Mouse (Mus musculus) liver, adult 2 months (tissue): ENCODE results near the gene Ankrd24. TPM values are rescaled to one million over a fixed set of nuclear protein-coding genes. Genes with fewer than 3 reads are reported as not detected.

Experiments
- DNase-seq: peaks from one replicate; pipeline ENCODE4 v3.0.0-alpha.2; 2011; ENCODE audit warnings: low read depth, low spot score; ENCODE audit errors: extremely low read depth
- H3K27ac ChIP-seq: fragments of 200-500 bp; replicated peaks from 2 replicates; pipeline ENCODE4 v1.5.1; 2012; ENCODE audit warnings: low read depth, mild to moderate bottlenecking, control low read depth, inconsistent platforms, low read length; ENCODE audit not compliant: insufficient read depth
- H3K27me3 ChIP-seq: fragments of 200-500 bp; 2 replicates; pipeline ENCODE4 v1.6.1; 2012; ENCODE audit warnings: mild to moderate bottlenecking, moderate library complexity, low read length, inconsistent platforms; ENCODE audit not compliant: control insufficient read depth, insufficient read depth
- H3K36me3 ChIP-seq: fragments of 200-500 bp; 2 replicates; pipeline ENCODE4 v1.6.1; 2012; ENCODE audit warnings: low read length, inconsistent platforms; ENCODE audit not compliant: control insufficient read depth, insufficient read depth
- H3K4me1 ChIP-seq: fragments of 200-500 bp; 2 replicates; pipeline ENCODE4 v1.6.1; 2011; ENCODE audit warnings: low read length; ENCODE audit not compliant: control insufficient read depth, insufficient read depth
- H3K4me3 ChIP-seq: fragments of 200-500 bp; 2 replicates; pipeline ENCODE4 v1.5.1; 2011; ENCODE audit warnings: low read depth, mild to moderate bottlenecking, control low read depth, low read length, moderate library complexity; ENCODE audit not compliant: insufficient read depth
- H3K79me2 ChIP-seq: fragments of 200-500 bp; 2 replicates; pipeline ENCODE4 v1.6.1; 2012; ENCODE audit warnings: inconsistent platforms, mild to moderate bottlenecking, low read length, moderate library complexity; ENCODE audit not compliant: control insufficient read depth, insufficient read depth
- H3K9ac ChIP-seq: fragments of 200-500 bp; 2 replicates; pipeline ENCODE4 v1.6.1; 2012; ENCODE audit warnings: low read depth, mild to moderate bottlenecking, control low read depth, inconsistent platforms, low read length
- CTCF ChIP-seq: fragments of 200-500 bp; IDR thresholded peaks from 2 replicates; pipeline ENCODE4 v1.5.1; 2011; ENCODE audit warnings: low read depth, low read length, control low read depth
- POLR2A ChIP-seq: fragments of 200-500 bp; IDR thresholded peaks from 2 replicates; pipeline ENCODE4 v1.6.1; 2011; ENCODE audit warnings: low read length, control low read depth; ENCODE audit not compliant: insufficient read depth; ENCODE audit errors: extremely low read depth
- WGBS: fragments of 180-500 bp; shearing (Covaris S2); methylation state at CpG from one replicate; pipeline ENCODE4 v1.1.7; 2018; 5-methylcytosine and 5-hydroxymethylcytosine counted together
- polyA plus RNA-seq: library from polyadenylated mRNA; depleted of rRNA; stranded (reverse); fragments of >200 nt; gene quantifications from 2 replicates; pipeline ENCODE4 v1.2.3, GENCODE M21; 2012
- total RNA-seq: library from RNA; depleted of rRNA; stranded (reverse); fragments of >200 nt; gene quantifications from 2 replicates; pipeline ENCODE4 v1.2.3, GENCODE M21; 2014

Gene Ankrd24
- total and polyA plus RNA-seq, 2 experiments, result 6.6 to 19.5 TPM

DNA sequence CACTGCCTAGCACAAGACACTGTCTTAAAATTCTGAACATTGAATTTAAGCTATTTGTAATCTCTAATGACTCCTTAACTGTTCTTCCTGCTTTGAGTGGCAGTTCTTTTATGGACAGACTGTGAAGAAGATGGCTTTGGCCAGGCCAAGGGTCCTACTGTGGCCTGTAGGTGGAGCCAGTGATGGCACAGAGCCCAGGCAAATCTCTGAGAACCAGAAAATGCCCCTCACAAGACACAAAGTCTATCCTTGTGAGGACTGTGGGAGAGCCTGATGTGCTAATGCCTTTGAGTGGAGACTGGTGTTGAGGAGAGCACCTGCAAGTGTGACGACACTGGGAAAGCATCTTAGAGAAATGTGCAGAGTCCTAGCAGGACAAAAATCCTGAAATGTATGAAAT, 20.0 kb upstream of the Ankrd24 start:
- TF ChIP-seq CTCF (peak; percentile 30; the same call in 1 of the 2 replicates), POLR2A (no peak)
- DNase-seq, result no peak
- Histone ChIP-seq H3K9ac (no peak overlapping the region), H3K4me1 (peaks cover 7% of the 10 kb centered on the region), H3K4me3 (no peak overlapping the region), H3K27me3 (no peaks in the 10 kb centered on the region; the same call in 1 of the 2 replicates), H3K27ac (no peak overlapping the region), H3K79me2 (no peaks in the 10 kb centered on the region), H3K36me3 (no peaks in the 10 kb centered on the region)
- WGBS, result 90% methylated on average over 1 of the region's 1 CpGs

DNA sequence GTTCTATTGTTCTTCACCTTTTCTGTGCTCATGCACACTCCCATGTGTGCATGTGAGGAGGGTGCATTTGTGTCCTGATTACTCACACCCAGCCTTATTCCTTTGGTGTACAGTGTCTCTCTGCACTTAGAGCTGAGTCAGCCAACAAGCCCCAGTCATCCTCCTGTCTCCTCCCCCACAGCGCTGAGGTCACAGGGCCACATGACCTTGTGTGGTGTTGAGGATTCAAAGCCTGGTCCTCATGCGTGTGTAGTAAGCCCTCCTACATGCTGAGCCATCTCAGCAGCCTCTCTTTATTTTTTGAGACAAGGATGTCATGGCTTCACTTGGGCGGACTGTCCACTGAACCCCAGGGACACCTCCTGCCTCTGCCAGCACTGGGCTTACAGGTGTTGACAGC, 15.6 kb upstream of the Ankrd24 start:
- 75% methylated on average over 3 of the region's 3 CpGs for WGBS
- H3K27me3 ChIP-seq, result no peaks in the 10 kb centered on the region; the same call in 1 of the 2 replicates
- no peak overlapping the region for H3K9ac ChIP-seq
- no peaks in the 10 kb centered on the region for H3K79me2 ChIP-seq
- H3K4me3 ChIP-seq, result no peak overlapping the region
- H3K36me3 ChIP-seq, result no peaks in the 10 kb centered on the region
- H3K4me1 ChIP-seq, result no peaks in the 10 kb centered on the region
- TF ChIP-seq POLR2A (no peak), CTCF (no peak)
- no peak for DNase-seq
- no peak overlapping the region for H3K27ac ChIP-seq

DNA sequence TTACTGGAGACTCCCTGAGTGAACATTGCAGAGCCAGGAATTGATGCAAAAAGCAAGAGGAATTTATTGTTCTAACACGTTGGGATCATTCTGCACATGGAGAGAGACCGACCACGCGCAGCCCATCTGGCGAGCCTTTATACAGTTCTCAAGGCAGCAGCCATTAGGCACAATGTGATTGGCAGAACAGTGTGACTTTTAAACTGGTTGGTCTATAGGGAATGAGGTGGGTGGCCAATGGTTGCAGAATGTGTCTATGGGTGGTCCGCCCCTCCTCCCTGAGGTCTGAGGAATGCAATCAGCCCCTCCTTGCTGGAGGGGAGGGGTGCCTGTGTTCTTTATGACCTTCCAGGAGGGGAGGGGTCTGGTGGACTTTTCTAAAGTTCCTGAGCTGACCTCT, 12.9 kb upstream of the Ankrd24 start:
- 85% methylated on average over 6 of the region's 6 CpGs for WGBS
- no peak for DNase-seq

DNA sequence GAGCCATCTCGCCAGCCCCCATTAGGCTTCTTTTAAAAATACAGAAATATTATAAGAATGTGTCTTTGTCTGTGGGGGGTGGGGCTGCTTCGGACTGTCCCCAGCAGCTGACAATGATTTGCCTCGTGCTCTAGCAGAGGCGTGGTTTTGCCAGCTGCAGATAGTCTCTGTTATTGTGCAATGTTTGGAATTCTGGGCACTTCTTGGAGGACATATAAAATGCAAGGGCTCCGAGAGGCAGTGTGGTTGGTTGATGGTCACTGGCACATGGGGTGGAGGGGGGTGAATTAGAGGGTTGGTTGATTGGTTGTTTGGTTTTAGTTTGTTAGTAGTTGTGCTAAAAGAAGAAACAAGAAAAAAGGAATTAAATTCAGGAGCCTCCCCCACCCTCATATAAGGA, 8.4 kb upstream of the Ankrd24 start:
- no peak overlapping the region for H3K27ac ChIP-seq
- DNase-seq, result no peak
- H3K4me1 ChIP-seq, result no peaks in the 10 kb centered on the region
- H3K27me3 ChIP-seq, result peaks cover 3% of the 10 kb centered on the region; the same call in 1 of the 2 replicates
- H3K79me2 ChIP-seq, result no peaks in the 10 kb centered on the region
- no peak overlapping the region for H3K4me3 ChIP-seq
- WGBS, result 70% methylated on average over 5 of the region's 5 CpGs
- no peaks in the 10 kb centered on the region for H3K36me3 ChIP-seq
- H3K9ac ChIP-seq, result no peak overlapping the region
- TF ChIP-seq POLR2A, result no peak
- TF ChIP-seq CTCF, result no peak

More for the DNA sequence above, 12.9 kb upstream of the Ankrd24 start:
- Histone ChIP-seq H3K27ac (no peak overlapping the region), H3K36me3 (no peaks in the 10 kb centered on the region), H3K4me1 (no peaks in the 10 kb centered on the region), H3K27me3 (peaks cover 3% of the 10 kb centered on the region; the same call in 1 of the 2 replicates), H3K9ac (no peak overlapping the region), H3K79me2 (no peaks in the 10 kb centered on the region), H3K4me3 (no peak overlapping the region)
- TF ChIP-seq POLR2A (no peak), CTCF (no peak)

DNA sequence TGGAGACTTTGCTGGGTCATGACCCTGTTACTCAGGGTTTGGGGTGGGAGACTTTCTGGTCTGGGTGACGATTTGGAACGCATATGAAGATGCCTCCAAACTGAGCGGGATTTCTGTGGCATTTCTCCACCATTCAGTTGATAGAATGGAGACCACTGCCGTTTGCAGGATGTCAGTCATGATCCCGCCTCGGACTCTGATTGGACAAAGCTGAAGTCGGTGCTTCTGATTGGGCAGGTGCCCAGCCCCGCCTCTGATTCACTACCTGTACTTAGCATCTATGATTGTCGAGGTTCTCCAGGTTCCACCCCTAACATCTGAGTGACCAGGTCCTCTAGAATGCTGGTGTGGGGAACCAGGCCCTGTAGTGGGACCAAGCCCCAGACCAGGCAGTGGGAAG, 7.6 kb upstream of the Ankrd24 start:
- DNase-seq, result no peak
- Histone ChIP-seq H3K27me3 (peaks cover 3% of the 10 kb centered on the region; the same call in 1 of the 2 replicates), H3K36me3 (no peaks in the 10 kb centered on the region), H3K4me1 (no peaks in the 10 kb centered on the region), H3K9ac (no peak overlapping the region), H3K4me3 (no peak overlapping the region), H3K27ac (no peak overlapping the region), H3K79me2 (no peaks in the 10 kb centered on the region)
- TF ChIP-seq CTCF, result no peak
- TF ChIP-seq POLR2A, result no peak
- 71% methylated on average over 9 of the region's 9 CpGs for WGBS

DNA sequence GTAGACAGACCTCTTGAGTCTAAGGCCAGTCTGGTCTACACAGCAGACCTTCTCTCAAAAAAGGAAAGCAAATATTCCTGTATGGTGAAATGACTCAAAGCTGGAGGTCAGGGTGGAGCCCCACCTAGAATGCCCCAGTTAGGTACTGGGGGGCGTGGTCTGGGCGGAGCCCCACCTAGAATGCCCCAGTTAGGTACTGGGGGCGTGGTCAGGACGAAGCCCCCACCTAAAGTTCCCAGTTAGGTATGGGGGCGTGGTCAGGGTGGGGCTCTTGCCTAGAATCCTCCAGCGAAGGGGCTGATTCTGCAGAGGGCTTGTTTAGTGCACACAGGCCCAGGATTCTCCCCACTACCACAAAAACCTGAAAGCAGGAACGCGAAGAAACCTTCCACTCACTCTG, 4.9 kb upstream of the Ankrd24 start:
- peaks cover 3% of the 10 kb centered on the region; the same call in 1 of the 2 replicates for H3K27me3 ChIP-seq
- no peak overlapping the region for H3K9ac ChIP-seq
- no peak overlapping the region for H3K27ac ChIP-seq
- DNase-seq, result no peak
- no peak for TF ChIP-seq CTCF
- no peak for TF ChIP-seq POLR2A
- H3K4me3 ChIP-seq, result no peak overlapping the region
- no peaks in the 10 kb centered on the region for H3K36me3 ChIP-seq
- WGBS, result 81% methylated on average over 8 of the region's 8 CpGs
- no peaks in the 10 kb centered on the region for H3K79me2 ChIP-seq
- peaks cover 3% of the 10 kb centered on the region; the same call in 1 of the 2 replicates for H3K4me1 ChIP-seq
